Mouse (Mus musculus) left cerebral cortex, adult 18-20 months (tissue): Measurements from ENCODE around the gene Ermap. TPM values are rescaled to one million over a fixed set of nuclear protein-coding genes. Genes with fewer than 3 reads are reported as not detected.

ENCODE experiments used
- DNase-seq, 2 experiments: peaks; one replicate each; pipeline ENCODE4 v3.0.0; 2021 to 2022; ENCODE audit warnings: low spot score in 2 of 2, mixed read lengths in 1 of 2
- total RNA-seq, 2 experiments: library from RNA; stranded (reverse); gene quantifications; 2 replicates each; pipeline ENCODE4 v1.2.3; 2021

Ermap gene
- total RNA-seq, 2 experiments from 2014 or later = 0.40 TPM

DNA sequence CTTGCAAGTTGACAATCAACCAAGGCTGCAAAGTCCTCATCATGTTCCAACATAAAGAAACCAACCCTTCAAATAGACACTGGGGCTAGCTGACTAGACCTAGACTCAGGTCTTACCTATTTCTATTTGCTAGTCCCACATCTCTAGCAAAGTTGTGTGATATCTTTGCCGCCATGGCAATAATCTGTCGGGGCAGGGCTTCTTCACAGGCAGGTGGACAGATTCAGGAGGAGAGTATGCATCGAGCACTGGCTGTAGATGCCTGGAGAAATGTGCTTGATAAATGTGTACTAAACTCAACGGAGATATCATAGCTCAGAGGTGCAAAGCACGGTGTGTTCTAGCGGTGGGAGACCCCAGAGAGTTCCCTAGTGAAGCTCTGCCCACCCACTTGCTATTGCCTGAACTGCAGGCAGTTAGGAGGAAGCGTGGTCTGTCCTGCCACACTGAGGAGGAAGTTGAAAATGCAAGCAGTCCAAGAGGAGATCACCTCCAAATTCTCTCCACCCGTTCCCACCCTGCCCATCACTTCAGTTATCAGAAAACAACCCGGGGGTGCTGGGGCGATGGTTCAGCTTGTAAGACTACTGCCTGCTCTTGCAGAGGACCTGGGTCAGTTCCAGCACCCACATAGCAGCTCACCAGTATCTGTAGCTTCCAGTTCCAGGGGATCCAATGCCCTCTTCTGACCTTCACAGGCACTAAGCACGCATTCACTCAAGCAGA, 1.6 kb downstream of the Ermap start:
- no peak for DNase-seq

DNA sequence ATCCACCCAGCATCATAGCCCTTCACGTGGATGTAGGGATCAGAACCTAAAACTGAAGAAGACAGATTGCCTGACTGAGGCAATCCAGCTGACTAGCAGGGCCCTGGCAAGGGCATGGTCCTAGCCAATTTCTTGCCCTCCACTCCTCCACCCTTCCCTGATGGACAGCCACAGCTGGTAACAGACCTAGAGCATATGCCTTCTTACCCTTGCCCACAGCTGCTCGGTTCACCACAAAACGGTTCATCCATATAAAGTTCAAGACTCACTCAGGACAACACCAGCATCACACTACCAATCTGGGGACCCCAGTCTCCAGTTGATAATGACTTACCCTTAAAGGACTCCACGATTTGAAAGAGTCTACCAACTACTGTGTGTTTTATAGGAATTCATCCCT, 4.0 kb downstream of the Ermap start:
- DNase-seq = no peak

DNA sequence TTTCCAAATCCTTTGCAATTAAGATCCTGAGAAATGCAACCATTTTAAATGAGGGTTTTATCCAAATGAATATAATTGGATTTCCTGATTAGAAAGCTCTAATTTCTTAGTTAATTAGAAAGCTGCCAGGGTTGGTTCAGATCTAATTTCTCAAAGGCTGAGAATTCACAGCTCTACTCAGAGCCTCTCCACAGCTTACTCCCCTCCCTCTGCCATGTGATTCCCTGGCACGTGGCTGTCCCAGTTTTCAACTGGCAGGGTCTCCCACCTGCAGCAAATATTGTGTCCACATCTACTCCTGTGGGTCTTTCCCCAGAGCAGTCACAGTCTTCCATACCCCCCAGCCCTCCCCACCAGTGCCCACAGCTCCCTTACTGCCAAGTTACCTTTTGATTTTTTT, 6.3 kb downstream of the Ermap start:
- DNase-seq = no peak

DNA sequence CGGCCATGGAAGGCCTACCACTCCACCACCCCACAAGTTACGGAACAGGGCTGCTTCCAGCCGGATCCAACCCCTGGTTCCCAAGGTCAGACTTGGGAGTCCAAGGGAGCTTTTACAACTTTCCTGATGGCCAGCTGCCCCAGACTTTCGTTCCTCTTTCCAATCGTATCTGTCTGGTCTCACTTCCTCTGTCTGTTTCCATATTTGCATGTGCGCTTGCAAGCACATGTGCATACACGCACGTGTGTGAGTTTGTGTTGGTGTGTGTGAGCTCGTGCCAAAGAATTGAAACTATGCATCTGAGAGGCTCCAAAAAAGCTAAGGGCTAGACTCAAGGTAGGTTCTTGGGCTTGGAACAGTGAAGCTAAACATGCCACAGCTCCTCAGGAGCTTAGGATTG, 8.4 kb downstream of the Ermap start:
- DNase-seq = no peak

DNA sequence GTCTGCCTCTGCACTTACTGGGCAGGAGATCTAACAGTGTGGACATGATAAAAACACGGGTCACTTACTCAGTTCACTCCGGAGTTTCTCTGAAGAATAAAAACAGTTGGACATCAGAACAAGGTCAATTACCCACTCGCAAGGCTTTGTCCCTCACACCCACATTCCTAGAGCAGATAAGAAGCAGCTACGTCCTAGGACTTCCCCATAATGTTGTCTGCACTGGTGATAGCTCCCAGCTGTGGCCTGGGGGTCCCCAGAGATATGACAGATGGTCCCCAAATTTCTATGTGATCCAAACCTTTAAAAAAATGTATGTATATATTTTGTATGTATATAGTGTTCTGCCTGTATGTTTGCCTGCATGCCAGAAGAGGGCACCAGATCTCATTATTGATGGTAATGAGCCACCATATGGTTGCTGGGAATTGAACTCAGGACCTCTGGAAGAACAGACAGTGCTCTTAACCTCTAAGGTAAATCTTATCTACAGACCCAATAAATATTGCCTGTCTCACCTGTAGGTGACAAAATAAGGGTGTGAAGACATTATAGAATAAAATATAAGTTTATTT, 9.6 kb downstream of the Ermap start:
- DNase-seq = no peak

DNA sequence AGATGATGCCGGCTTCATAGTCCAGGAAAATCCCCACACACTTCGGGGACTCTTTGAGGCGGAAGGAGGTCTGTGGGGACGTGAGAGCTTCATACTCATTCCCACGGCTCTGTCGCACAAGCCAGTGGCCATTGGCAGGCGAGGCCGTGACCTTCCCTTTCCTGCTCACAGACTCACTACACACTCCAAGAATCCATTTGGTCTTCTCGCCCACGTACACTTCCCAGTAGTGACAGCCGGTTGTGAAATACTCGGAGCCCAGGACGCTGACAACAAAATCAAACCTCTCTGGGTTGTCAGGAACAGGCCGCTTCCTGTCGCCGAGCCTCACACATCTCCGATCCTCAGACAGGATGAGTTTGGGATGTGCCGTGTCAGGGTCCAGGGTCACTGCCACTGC, 11.5 kb downstream of the Ermap start:
- DNase-seq = no peak

DNA sequence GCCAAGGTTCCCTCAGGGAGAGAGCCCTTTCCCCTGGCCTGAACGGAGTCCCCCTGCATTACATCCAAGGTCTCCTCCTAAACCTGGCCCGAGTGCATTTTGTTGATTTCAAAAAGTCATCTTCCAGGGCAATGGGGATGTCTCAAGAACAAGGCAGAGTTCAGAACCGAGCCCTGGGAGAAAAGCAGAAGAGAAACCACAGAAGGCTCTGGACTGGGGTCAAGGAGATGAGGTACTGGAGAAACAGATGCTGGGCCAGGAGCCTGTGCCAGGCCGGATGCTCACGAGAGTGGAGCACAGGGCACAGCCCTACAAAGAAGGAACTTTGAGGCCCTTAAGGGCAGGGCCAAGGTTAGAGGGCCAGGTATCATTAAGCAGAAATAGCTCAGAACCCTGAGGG, 12.1 kb downstream of the Ermap start:
- no peak for DNase-seq

DNA sequence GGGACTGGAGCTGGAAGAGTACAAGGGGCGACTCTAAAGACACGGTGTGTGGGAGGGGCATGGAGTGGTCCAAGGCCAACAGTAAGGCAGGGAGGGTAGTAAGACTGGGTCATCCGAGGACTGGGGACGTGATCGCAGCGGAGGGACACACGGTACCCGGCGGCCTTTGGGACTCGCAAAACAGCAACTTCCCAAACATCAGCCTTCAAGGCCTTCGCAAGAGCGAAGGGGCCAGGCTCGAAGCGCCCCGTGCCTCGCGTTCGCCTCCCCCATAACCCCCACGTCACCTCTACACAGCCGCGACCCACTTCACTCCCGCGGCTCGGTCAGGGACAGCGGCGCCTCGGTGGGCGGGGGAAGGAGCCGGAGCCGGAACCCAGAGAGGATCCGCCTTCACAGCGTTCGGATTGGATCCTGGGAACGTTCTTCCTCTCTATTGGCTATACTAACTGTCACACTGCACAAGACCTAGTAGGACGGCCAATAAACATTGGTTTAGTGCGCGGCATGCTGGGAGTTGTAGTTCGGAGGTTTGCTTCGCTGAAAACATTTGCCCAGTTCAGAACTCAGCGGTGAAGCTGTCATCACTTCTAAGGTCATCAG, 15.9 kb downstream of the Ermap start, which contains the start of gene Zfp691:
TSS of gene Zfp691 (minus strand) at position 345 of the 603 bp plus-strand sequence.
- peak; percentile 91 to 95 for DNase-seq

DNA sequence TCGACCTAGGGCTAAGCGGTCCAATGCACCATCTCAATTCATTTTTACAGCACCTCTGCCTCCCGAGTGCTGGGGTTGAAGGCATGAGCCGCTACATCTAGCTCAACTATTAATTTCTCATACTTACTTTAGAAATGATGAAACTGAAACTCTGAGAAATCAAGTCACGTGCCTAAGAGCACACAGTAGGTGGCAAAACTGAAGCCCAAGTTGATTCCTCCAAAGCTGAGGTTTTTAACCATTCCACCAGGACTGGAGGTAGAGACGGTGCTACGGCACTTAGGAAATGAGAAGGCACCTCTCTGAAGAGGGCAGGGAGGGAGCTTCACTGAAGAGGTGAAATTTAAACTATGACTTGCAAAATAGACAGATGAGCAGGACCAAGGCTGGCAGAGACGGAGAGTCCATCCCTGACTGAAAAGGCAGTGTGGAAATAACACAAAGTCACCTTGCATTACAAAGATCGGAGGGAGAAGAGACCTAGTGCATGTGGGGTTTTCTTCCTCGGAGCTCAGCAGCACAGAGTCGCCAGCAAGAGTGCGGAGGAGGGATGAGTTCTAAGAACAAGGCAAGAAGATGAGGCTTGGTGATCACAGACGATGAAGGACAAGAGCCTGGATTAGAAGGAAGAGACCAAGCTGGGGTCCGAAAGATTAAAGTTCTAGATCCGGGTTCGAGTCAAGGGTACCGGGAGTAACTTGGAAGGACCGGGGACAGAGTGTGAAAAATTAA, 16.7 kb downstream of the Ermap start:
- DNase-seq = peak in 1 of 2 experiments; percentile 31

DNA sequence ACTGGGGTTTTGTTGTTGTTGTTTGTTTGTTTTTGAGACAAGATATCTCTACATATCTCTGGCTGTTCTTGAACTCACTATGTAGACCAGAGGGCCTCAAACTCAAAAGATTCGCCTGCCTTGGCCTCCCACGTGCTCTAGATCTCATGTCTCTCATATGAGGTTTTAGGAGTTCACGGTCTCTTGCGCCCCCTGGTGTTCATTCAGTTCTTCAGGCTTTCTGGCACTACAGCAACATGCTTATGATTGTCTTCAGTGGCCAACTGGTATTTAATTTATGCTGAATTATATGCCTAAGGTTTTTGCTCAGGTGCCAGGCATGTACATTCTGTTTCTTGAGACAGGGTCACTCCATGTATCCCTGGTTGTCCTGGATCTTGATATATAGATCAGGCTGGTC, 22.1 kb downstream of the Ermap start:
- peak; percentile 84 to 91 for DNase-seq

DNA sequence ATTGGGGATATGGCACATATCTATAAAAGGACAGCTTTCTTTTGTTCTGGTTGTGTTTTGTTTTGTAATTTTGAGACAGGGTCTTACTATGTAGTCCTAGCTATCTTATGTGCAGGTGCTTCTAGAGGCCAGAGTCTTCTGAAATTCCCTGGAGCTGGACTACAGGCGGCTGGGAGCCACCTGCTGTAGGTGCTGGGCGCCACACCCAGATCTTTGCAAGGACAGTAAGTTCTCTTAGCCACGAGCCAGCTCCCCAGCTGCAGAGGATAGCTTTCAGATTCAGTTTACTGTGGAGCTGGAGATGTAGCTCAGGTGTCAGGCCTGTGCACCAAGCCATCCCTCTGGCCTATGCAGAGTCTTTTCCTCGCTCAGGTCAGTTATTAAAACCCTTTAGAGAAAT, 22.7 kb downstream of the Ermap start:
- no peak for DNase-seq

DNA sequence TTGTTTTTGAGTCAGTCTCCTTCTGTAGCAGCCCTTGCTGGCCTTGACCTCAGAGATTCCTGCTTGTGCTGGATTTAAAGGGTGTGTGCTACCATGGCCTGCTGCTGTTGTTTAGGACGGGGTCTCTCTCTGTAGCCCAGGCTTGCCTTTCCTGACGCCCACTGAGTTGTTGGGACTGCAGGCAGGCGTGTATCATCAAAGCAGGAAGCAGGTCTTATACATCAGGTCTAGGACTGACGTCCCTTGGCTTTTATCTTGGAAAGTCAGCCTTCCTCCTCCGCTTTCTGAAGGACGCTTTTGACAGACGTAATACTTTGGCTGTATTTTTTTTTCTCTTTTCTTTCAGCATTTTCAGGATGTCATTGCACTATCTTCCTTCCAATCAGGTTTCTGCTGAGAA, 23.9 kb downstream of the Ermap start:
- DNase-seq = no peak

DNA sequence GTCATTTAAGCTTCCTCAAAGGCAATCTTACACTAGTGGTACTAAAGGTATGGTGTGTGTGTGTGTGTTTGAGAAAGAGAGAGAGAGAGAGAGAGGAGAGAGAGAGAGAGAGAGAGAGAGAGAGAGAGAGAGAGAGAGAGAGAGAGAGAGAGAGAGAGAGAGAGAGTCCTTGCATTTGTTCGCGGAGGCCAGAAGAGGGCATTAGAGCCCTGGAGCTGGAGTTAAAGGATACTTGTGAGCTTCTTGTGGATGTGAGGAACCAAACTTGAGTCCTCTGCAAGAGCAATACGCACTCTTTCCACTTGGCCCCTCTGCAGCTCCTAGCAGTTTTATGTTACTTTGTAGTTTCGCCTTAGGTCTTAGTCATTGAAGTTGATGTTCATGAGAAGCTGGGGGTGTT, 26.8 kb downstream of the Ermap start:
- DNase-seq = no peak

DNA sequence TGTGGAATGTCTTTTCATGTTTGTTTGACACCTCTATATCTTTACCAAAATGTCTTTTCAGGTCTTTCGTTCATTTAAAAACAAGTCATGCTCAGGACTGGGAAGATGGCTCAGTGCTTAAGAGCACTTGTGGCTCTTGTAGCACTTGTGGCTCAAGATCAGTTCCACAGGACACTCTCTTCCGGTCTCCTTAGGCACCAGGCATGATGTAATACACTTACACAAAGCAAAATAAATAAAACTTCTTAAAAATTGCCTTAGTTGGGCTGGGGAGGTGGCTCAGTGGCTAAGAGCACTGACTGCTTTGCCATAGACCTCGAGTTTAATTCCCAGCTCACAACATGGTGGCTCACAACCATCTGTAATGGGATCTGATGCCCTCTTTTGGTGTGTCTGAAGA, 28.5 kb downstream of the Ermap start:
- no peak for DNase-seq

DNA sequence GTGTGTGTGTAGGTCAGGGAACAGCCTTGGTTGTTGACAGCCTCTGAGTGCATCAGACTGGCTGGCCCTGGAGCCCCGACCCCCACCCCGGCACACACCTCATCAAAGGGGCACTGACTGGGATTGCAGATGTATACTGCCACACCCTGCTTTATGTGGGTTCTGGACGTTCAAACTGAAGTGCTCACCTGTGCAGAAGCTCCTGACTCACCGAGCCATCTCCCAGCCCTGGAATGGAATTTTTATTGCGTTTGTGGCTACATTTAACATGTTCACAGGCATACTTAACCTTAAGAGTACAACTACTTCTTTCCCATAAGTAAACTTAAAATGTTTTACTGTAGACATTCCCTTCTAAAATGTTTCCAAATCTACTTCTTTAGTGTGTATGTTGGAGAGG, 31.9 kb downstream of the Ermap start:
- DNase-seq = no peak

DNA sequence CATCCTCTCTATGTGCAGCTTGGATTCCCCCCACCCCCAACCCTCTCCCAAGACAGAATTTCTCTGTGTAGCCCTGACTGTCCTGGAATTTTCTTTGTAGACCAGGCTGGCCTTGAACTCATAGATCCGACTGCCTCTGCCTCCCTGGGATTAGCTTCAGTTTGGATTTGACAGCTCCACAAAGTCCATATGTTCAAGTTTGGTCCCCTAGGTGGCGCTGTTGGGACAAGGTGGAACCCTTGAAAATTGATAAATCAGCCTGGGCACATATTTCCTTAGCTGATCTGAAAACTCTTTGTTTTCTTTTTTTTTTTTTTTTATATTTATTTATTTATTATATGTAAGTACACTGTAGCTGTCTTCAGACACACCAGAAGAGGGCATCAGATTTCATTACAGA, 32.6 kb downstream of the Ermap start:
- DNase-seq = peak in 1 of 2 experiments; percentile 67

DNA sequence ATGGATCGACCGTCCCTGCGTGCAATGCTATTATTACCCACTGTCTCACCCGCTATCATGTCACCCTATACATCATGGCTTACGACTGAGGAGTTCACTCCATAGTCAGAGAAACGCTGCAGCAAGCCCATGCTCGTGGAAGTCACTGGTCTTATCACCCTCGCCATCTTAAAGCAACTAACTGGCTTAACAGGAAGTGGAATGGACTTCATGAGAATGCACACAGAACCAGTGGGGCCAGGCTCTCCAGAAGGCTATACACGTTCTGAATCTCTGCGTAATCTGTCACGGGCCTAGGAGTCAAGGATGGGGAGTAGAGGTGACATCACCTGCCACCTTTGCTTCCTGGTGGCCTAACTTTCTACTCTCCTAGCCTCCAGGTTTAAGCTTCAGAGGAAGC, 41.1 kb downstream of the Ermap start:
- DNase-seq = no peak

DNA sequence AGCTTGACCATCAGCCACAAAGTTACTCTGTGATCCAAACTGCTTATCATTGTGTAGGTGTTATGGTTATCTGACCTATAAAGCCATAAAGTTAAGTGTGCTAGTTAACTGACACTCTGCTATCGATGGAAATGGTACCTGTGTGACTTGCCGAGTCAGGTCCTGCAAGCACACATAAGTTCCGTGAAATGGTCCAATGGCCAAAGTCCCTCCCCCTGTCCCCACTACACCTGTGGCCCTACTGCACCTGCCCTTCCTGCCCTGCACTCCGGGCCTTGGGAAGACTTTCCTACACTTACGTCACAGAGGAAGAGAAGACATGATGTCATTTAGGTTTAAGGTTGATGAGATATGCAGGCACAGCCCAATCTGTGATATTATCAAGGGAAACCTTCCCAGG, 42.5 kb downstream of the Ermap start:
- no peak for DNase-seq

DNA sequence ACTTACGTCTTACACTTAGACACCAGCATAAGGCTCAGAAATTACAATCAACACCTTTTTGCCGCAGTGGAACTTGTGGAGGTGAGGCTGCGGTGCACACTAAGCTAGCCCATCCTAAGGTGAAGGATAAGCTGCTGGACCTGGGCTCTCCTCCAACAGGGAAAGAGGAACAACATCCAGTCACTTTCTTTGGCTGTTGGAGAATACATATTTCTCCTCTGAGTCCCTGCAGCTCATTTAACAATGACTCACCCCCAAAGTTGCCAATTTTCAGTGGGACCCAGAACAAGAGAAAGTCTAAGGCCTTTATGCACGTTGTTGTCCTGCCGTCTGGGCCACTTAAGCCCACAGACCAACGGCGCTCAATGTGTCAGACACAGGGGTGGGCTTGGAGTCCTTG, 43.0 kb downstream of the Ermap start:
- DNase-seq = no peak

DNA sequence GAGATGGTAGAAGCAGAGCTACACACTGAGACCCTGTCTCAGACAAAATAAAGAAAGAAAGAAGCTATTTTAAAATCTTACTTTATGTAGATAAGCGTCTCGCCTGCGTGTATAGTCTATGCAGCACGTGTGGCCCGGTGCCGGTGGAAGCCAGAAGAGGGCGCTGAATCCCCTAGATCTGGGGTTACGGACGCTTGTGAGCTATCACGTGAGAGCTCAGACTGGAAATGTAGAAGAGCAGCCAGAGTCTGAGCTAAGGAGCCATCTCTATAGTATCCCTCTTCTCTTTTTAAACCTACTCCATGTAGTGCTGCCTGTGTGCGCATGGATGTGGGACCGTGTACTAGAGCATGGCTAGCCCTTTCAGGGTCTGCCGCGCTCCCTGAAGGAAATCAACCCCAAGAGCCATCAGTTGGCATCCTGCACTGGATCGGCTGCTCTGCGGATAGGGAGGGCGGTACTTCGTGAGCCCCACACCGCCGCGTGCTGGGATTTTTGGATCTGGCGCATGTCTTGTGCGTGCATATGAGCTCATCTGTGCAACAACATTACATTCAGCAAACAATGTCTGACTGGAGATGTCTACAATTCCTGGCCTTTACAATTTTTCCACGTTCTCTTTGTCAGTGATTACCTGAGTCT, 47.5 kb downstream of the Ermap start:
- peak in 1 of 2 experiments; percentile 52 for DNase-seq

DNA sequence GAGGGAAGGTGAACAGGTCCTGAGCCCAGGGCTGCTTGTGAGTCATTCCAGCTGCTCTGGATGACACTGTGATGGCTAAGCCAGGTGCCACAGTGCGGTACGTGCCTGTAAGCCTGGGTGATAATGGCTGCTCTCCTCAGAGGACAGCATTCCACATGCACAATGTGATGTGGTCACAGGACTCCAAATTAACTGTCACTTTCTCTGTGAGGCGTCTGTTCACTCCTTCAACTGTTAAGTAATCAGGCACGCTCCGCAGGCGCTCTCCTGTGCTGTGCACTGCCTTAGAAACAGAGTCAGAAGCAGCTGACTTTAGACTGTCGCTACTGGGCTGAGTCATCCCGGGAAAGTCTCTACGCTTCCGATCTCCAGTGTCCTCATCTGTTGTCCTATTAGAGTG, 48.6 kb downstream of the Ermap start:
- no peak for DNase-seq

DNA sequence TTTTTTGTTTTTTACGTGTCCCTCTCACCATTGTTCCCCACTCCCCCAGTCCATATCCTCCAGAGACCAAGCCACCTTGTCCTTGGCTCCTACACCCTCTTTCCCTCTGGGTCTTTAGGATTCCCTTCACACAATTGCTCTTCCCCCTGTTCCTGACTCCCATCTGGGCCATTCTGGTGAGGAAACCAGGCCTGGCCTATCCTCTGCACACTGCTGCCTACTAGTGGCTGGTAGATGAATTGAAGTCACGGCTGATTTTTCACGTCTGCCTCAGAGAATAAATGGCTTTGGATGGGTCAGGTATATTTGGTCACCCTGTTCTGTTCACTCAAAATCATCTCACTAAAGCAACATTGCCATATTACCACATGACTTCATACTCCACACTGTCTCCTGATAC, 49.7 kb downstream of the Ermap start:
- DNase-seq = no peak
